Mouse (Mus musculus) liver, embryonic 16.5 days (tissue): ENCODE data around the gene Ppp2r2d. TPM values are rescaled to one million over a fixed set of nuclear protein-coding genes. Genes with fewer than 3 reads are reported as not detected.
A peak's percentile ranks its signal among the peaks of the same experiment; 100 is the strongest.

Source experiments
- ATAC-seq: fragments of 200-750 bp; cut with Nextera tagmentation; 2 replicates; pipeline ENCODE4 v1.8.0; 2017; ENCODE audit warnings: low read depth, mild to moderate bottlenecking, moderate number of reproducible peaks, moderate library complexity
- H3K27ac ChIP-seq: fragments of 300-500 bp; sonication (generic); 2 replicates; pipeline ENCODE4 v1.5.1; 2014; ENCODE audit warnings: mild to moderate bottlenecking, low read length
- H3K27me3 ChIP-seq: fragments of 300-500 bp; sonication (generic); 2 replicates; pipeline ENCODE4 v1.6.1; 2014; ENCODE audit warnings: low read depth, low read length, mixed read lengths; ENCODE audit not compliant: control insufficient read depth, insufficient read depth
- H3K36me3 ChIP-seq: fragments of 300-500 bp; sonication (generic); 2 replicates; pipeline ENCODE4 v1.6.1; 2014; ENCODE audit warnings: mild to moderate bottlenecking; ENCODE audit not compliant: control insufficient read depth, insufficient read depth
- H3K4me1 ChIP-seq: fragments of 300-500 bp; sonication (generic); 2 replicates; pipeline ENCODE4 v1.6.1; 2014; ENCODE audit warnings: low read depth, low read length, mixed read lengths; ENCODE audit not compliant: control insufficient read depth
- H3K4me2 ChIP-seq: fragments of 300-500 bp; sonication (generic); 2 replicates; pipeline ENCODE4 v1.6.1; 2014; ENCODE audit warnings: low read depth, low read length, mixed read lengths
- H3K4me3 ChIP-seq: fragments of 300-500 bp; sonication (generic); 2 replicates; pipeline ENCODE4 v1.5.1; 2014; ENCODE audit warnings: low read depth, mild to moderate bottlenecking, low read length
- H3K9ac ChIP-seq: fragments of 300-500 bp; sonication (generic); 2 replicates; pipeline ENCODE4 v1.6.1; 2014; ENCODE audit warnings: low read depth, low read length
- H3K9me3 ChIP-seq: fragments of 300-500 bp; sonication (generic); replicated peaks from 2 replicates; pipeline ENCODE4 v1.6.1; 2016; ENCODE audit warnings: low read length; ENCODE audit not compliant: control insufficient read depth
- WGBS: fragments of 180-500 bp; shearing (Covaris S2); extraction: QIAGEN DNeasy Blood & Tissue Kit; methylation state at CpG from one replicate; pipeline ENCODE4 v1.1.7; 2014; ENCODE audit not compliant: insufficient replicate concordance; 5-methylcytosine and 5-hydroxymethylcytosine counted together
- polyA plus RNA-seq: library from polyadenylated mRNA; unstranded; fragments of >200 nt; fragmentation: Nextera tagmentation; extraction: Ambion mirVana; gene quantifications from 2 replicates; pipeline ENCODE4 v1.2.1, GENCODE M21; 2015

Ppp2r2d gene
- polyA plus RNA-seq, 1 experiment from 2014 or later: 5.7 TPM

- Histone ChIP-seq H3K9ac (no peak overlapping the region), H3K36me3 (no peaks in the 10 kb centered on the region), H3K4me1 (no peaks in the 10 kb centered on the region), H3K27me3 (no peaks in the 10 kb centered on the region), H3K27ac (no peak overlapping the region), H3K4me3 (no peak overlapping the region), H3K4me2 (no peak overlapping the region), H3K9me3 (no peaks in the 10 kb centered on the region)
- ATAC-seq: no peak
- WGBS: 78% methylated on average over 3 of the region's 3 CpGs
Measured at GRCm38 (mm10) chr7:138835028-138835427, 10.9 kb upstream of the Ppp2r2d start.

DNA sequence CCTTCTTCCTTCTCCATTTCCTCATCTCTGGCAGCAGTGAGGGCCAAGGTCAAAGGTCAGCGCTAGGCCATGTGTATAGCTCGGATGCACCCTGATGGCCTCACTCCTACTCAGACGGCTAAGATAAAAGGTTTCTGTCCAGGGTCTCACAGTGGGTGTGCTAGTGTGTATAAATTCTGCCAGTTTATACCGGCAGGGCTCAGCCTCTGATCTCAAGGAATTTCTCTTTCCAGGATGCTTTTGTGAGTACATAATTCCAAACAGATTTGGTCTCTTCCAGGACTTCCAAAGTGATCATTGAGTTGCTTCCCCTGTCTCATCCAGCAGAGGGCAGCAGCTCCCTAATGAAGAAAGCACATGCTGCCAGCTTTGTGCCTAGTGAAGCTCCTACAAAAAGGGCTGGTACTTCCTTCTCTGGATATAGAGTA is 5.3 kb upstream of the Ppp2r2d start:
- 46% methylated on average over 4 of the region's 4 CpGs for WGBS
- no peak overlapping the region for H3K27ac ChIP-seq
- H3K36me3 ChIP-seq: no peaks in the 10 kb centered on the region
- no peaks in the 10 kb centered on the region for H3K27me3 ChIP-seq
- no peak overlapping the region for H3K4me2 ChIP-seq
- no peak overlapping the region for H3K4me3 ChIP-seq
- no peaks in the 10 kb centered on the region for H3K9me3 ChIP-seq
- no peak for ATAC-seq
- peaks cover 12% of the 10 kb centered on the region for H3K4me1 ChIP-seq
- H3K9ac ChIP-seq: no peak overlapping the region

- 80% methylated on average over 3 of the region's 3 CpGs for WGBS
- no peak overlapping the region for H3K9ac ChIP-seq
- ATAC-seq: no peak
- H3K27me3 ChIP-seq: no peaks in the 10 kb centered on the region
- no peak overlapping the region for H3K4me3 ChIP-seq
- H3K4me2 ChIP-seq: no peak overlapping the region
- H3K9me3 ChIP-seq: no peaks in the 10 kb centered on the region
- no peaks in the 10 kb centered on the region for H3K36me3 ChIP-seq
- H3K27ac ChIP-seq: no peak overlapping the region
- H3K4me1 ChIP-seq: peaks cover 12% of the 10 kb centered on the region
Measured at GRCm38 (mm10) chr7:138841436-138842151, 4.3 kb upstream of the Ppp2r2d start.

DNA sequence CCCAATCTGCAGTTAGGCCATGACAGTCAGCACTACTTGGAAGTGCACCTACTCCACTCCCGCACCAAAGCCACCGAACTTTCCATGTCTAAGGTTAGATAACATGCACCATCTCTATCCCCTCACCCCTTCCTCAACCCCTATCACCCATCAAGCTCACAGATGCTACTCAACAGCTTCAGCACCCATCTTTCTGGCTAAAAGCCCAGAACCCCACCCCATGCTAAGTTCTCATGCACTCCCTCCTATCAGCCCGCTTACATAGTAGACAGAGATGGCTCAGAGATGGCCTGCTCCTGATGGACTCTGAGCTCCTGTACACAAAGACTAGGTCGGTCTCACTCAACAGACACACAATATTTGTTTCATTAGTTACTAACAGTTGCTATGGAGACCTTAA is 2.5 kb upstream of the Ppp2r2d start:
- no peaks in the 10 kb centered on the region for H3K9me3 ChIP-seq
- no peak overlapping the region for H3K9ac ChIP-seq
- H3K27me3 ChIP-seq: no peaks in the 10 kb centered on the region
- no peak overlapping the region for H3K4me2 ChIP-seq
- H3K27ac ChIP-seq: no peak overlapping the region
- no peak overlapping the region for H3K4me3 ChIP-seq
- peaks cover 2% of the 10 kb centered on the region; the same call in 1 of the 2 replicates for H3K36me3 ChIP-seq
- WGBS: 63% methylated on average over 4 of the region's 4 CpGs
- peaks cover 26% of the 10 kb centered on the region for H3K4me1 ChIP-seq
- ATAC-seq: no peak

DNA sequence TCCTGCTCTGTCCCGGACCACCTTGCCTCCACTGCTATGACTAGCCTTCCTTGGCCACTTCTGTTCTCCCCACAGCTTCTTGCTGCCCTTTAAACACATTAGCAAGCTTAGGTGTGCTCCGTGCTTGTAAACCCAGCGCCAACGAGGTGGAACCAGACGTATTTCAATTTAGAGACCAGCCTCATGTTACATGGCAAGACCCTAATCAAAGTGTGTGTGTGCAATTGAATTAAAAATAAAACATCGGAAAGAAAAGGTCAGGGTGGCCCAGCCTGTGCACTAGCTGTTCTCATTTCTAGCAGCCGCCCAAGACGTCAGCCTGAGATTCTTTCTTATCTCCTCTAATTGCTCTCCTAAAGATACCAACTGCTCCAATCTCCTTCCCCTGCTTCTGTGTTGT is 768 bp upstream of the Ppp2r2d start:
- peaks cover 2% of the 10 kb centered on the region; the same call in 1 of the 2 replicates for H3K36me3 ChIP-seq
- H3K4me2 ChIP-seq: peak overlapping the region; percentile 96
- 41% methylated on average over 8 of the region's 8 CpGs for WGBS
- peak overlapping the region; percentile 26; the same call in 1 of the 2 replicates for H3K9ac ChIP-seq
- ATAC-seq: no peak
- H3K4me1 ChIP-seq: peaks cover 30% of the 10 kb centered on the region
- H3K27me3 ChIP-seq: no peaks in the 10 kb centered on the region
- peak overlapping the region; percentile 95 for H3K4me3 ChIP-seq
- H3K9me3 ChIP-seq: no peaks in the 10 kb centered on the region
- H3K27ac ChIP-seq: peak overlapping the region; percentile 96

- Histone ChIP-seq H3K4me3 (peak overlapping the region; percentile 95), H3K27me3 (no peaks in the 10 kb centered on the region), H3K9ac (peak overlapping the region; percentile 97), H3K4me1 (peaks cover 30% of the 10 kb centered on the region), H3K36me3 (peaks cover 2% of the 10 kb centered on the region; the same call in 1 of the 2 replicates), H3K9me3 (no peaks in the 10 kb centered on the region), H3K27ac (peak overlapping the region; percentile 96), H3K4me2 (peak overlapping the region; percentile 96)
- ATAC-seq: peak; percentile 85
- WGBS: under 1% methylated on average over 38 of the region's 61 CpGs
Measured at GRCm38 (mm10) chr7:138846502-138846991, 668 bp downstream of the Ppp2r2d start.

DNA sequence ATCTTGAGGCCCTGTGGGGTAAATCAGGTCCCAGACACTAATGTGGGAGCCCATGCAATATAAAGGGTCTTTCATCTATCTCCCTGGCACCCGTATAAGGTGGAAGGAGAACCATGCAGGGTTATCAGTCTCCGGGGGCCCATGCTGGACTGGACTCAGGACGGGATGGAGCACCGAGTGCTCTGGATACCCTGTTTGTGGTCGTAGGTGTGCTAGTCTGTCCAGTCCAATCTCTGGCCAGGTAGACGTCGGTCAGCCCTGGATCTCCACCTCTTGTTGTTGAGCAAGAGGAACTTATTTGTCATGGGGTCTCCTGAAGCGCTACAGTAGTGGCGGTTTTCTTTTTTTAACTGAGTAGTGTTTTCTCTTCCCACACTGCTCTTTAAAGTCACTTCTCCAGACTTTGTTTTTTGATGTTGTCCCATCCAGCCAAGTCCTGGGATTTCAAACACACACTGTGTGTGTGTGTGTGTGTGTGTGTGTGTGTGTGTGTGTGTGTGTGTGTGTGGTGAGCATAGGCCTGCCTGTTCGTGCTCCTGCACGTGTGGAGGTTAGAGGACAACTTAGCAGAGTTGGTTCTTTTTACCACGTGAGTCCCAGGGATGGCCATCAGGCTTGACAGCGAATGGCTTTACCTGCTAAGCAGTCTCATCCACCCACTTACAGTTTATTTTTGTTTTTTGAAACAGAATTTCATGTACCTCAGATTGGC is 1.6 kb downstream of the Ppp2r2d start:
- 33% methylated on average over 13 of the region's 13 CpGs for WGBS
- peak overlapping the region; percentile 96 for H3K4me2 ChIP-seq
- peak overlapping the region; percentile 96; the same call in 1 of the 2 replicates for H3K27ac ChIP-seq
- no peak for ATAC-seq
- H3K4me3 ChIP-seq: peak overlapping the region; percentile 95
- no peaks in the 10 kb centered on the region for H3K27me3 ChIP-seq
- H3K9me3 ChIP-seq: no peaks in the 10 kb centered on the region
- H3K4me1 ChIP-seq: peaks cover 30% of the 10 kb centered on the region
- peaks cover 5% of the 10 kb centered on the region for H3K36me3 ChIP-seq
- H3K9ac ChIP-seq: peak overlapping the region; percentile 97

GRCm38 (mm10) chr7:138848028-138848920 is 2.4 kb downstream of the Ppp2r2d start:
- Histone ChIP-seq H3K4me1 (peaks cover 30% of the 10 kb centered on the region), H3K36me3 (peaks cover 5% of the 10 kb centered on the region), H3K27me3 (no peaks in the 10 kb centered on the region), H3K27ac (no peak overlapping the region), H3K9me3 (no peaks in the 10 kb centered on the region), H3K4me3 (no peak overlapping the region), H3K4me2 (peak overlapping the region; percentile 96; the same call in 1 of the 2 replicates), H3K9ac (peak overlapping the region; percentile 15; the same call in 1 of the 2 replicates)
- WGBS: 76% methylated on average over 7 of the region's 7 CpGs
- ATAC-seq: no peak
